Comparison of ENCODE assay signal across 23 mouse cellular contexts in genomic region chr8:111931721-111932120, GRCm38 (mm10). TPM values are rescaled to one million over a fixed set of nuclear protein-coding genes. Genes with fewer than 3 reads are reported as not detected.
DNase-seq lines count a peak whose midpoint lies in the region; ATAC-seq and TF ChIP-seq lines count a peak whose summit lies in the region.
"Had no signal": no experiment of that assay in that cellular context is flagged by ENCODE, and none has a peak within 500 bp of the region (broad histone marks: within the 10 kb centered on the region; RNA-seq: fewer than 3 reads in every experiment).

No protein-coding gene starts in this region.

- 0 out of 2 replicates have a peak, but pooled peaks cover 8% of the 10 kb centered on the region for H3K27me3 ChIP-seq in liver, embryonic 15.5 days
- H3K27me3 ChIP-seq in liver, embryonic 11.5 days (replicated peaks; ENCODE audit: control insufficient read depth, insufficient read depth, low read length) = no peaks in the 10 kb centered on the region
- no peaks in the 10 kb centered on the region for H3K27me3 ChIP-seq in myocyte (ENCODE audit: control insufficient read depth, insufficient read depth, insufficient read length)
- H3K27me3 ChIP-seq: CH12.LX; embryonic facial prominence, embryonic 15.5 days; hindbrain, embryonic 15.5 days had no signal

- ATAC-seq in liver, embryonic 15.5 days (ENCODE audit: insufficient read depth) = no peak
- ATAC-seq in liver, embryonic 11.5 days (replicated peaks; ENCODE audit: low FRiP score) = no peak

- H3K9me3 ChIP-seq in liver, embryonic 15.5 days (replicated peaks) = no peaks in the 10 kb centered on the region
- no peaks in the 10 kb centered on the region for H3K9me3 ChIP-seq in liver, embryonic 11.5 days (ENCODE audit: control insufficient read depth, low read length)
- H3K9me3 ChIP-seq: embryonic facial prominence, embryonic 15.5 days; forebrain, embryonic 10.5 days; heart, embryonic 13.5 days; hindbrain, embryonic 15.5 days had no signal

- H3K79me2 ChIP-seq in myocyte (ENCODE audit: control insufficient read depth, insufficient read depth) = no peaks in the 10 kb centered on the region

- 0 out of 2 replicates have a peak overlapping the region, but pooled peaks have one; percentile 93 for H3K4me2 ChIP-seq in liver, embryonic 15.5 days
- H3K4me2 ChIP-seq in liver, embryonic 11.5 days = no peak overlapping the region
- peak overlapping the region; percentile 96 for H3K4me2 ChIP-seq in myocyte (ENCODE audit: low read depth)

- H3K36me3 ChIP-seq in liver, embryonic 15.5 days (replicated peaks) = no peaks in the 10 kb centered on the region
- no peaks in the 10 kb centered on the region for H3K36me3 ChIP-seq in liver, embryonic 11.5 days (ENCODE audit: control insufficient read depth, insufficient read depth, low read length)
- H3K36me3 ChIP-seq in myocyte (ENCODE audit: control insufficient read depth, insufficient read depth) = no peaks in the 10 kb centered on the region
- H3K36me3 ChIP-seq: embryonic facial prominence, embryonic 15.5 days; heart, embryonic 13.5 days; hindbrain, embryonic 15.5 days had no signal

- H3K4me1 ChIP-seq in liver, embryonic 15.5 days (replicated peaks) = peaks cover 68% of the 10 kb centered on the region
- peaks cover 17% of the 10 kb centered on the region for H3K4me1 ChIP-seq in liver, embryonic 11.5 days (replicated peaks; ENCODE audit: control insufficient read depth, insufficient read depth, low read length)

- H3K4me3 ChIP-seq in liver, embryonic 15.5 days (replicated peaks) = no peak overlapping the region
- H3K4me3 ChIP-seq in liver, embryonic 11.5 days (ENCODE audit: low read depth, low read length) = no peak overlapping the region
- H3K4me3 ChIP-seq in myocyte = no peak overlapping the region
- H3K4me3 ChIP-seq: hindbrain, embryonic 15.5 days had no signal

- H3K27ac ChIP-seq in liver, embryonic 15.5 days (replicated peaks) = no peak overlapping the region; the same call in 1 of the 2 replicates
- no peak overlapping the region for H3K27ac ChIP-seq in liver, embryonic 11.5 days (ENCODE audit: low read depth, low read length)
- H3K27ac ChIP-seq: embryonic facial prominence, embryonic 15.5 days; forebrain, embryonic 10.5 days; heart, embryonic 13.5 days; hindbrain, embryonic 15.5 days had no signal

- no peak overlapping the region for H3K9ac ChIP-seq in liver, embryonic 15.5 days
- H3K9ac ChIP-seq in liver, embryonic 11.5 days (ENCODE audit: low read depth, low read length) = no peak overlapping the region
- H3K9ac ChIP-seq: embryonic facial prominence, embryonic 15.5 days; heart, embryonic 13.5 days; hindbrain, embryonic 15.5 days had no signal

- WGBS in liver, embryonic 15.5 days (ENCODE audit: insufficient replicate concordance) = 84% methylated on average over 16 of the region's 16 CpGs
- WGBS in liver, embryonic 11.5 days = 83% methylated on average over 16 of the region's 16 CpGs

- peak; percentile 81 for DNase-seq in heart, adult 11 months
- DNase-seq in heart, adult 18-20 months = no peak
- no peak for DNase-seq in liver, embryonic 11.5 days (ENCODE audit: low spot score)
- DNase-seq in ZHBTc4 (ENCODE audit: low read depth, low spot score) = peak; percentile 56
- no peak for DNase-seq in right cerebral cortex, postnatal 10 days (ENCODE audit: low spot score in 2 of 2)
- no peak for DNase-seq in right cerebral cortex, postnatal 4 days
- DNase-seq: adrenal gland, adult 2 months; adrenal gland, postnatal 25 days; cerebellum, adult 2 months; cerebellum, postnatal 10 days; gastrocnemius, postnatal 10 days; heart, postnatal 36 days; kidney, adult 11 months had no signal

- no peak for TF ChIP-seq POLR2A in myocyte (IDR thresholded peaks at IDR 0.05; ENCODE audit: insufficient read length, low read depth)

- H3ac ChIP-seq in myocyte (ENCODE audit: control insufficient read depth, insufficient read length) = no peak overlapping the region

TF ChIP-seq in myocyte, 11 proteins besides CTCF, POLR2A, EP300 and RAD21:
- TF ChIP-seq REST (IDR thresholded peaks at IDR 0.05; ENCODE audit: insufficient read depth, insufficient read length) (no peak), MYOG (IDR thresholded peaks at IDR 0.05; ENCODE audit: control insufficient read depth in 1 of 3, insufficient read depth in 1 of 3, insufficient read length in 2 of 3, low read depth in 2 of 3) (no peak), TCF12 (IDR thresholded peaks at IDR 0.05; ENCODE audit: insufficient read depth, poor library complexity, severe bottlenecking) (no peak), USF1 (IDR thresholded peaks at IDR 0.05; ENCODE audit: low read depth) (no peak), MYOD1 (IDR thresholded peaks at IDR 0.05; ENCODE audit: control insufficient read depth in 1 of 3, insufficient read length in 2 of 3, low read depth in 2 of 3) (no peak), CEBPB (IDR thresholded peaks at IDR 0.05; ENCODE audit: insufficient read depth, poor library complexity, severe bottlenecking) (no peak), POLR2AphosphoS2 (IDR thresholded peaks at IDR 0.05; ENCODE audit: insufficient read length, low read depth) (no peak), SRF (IDR thresholded peaks at IDR 0.05; ENCODE audit: control insufficient read depth, insufficient read length, low read depth) (no peak), TCF3 (IDR thresholded peaks at IDR 0.05; ENCODE audit: insufficient read length, low read depth) (no peak), E2F4 (IDR thresholded peaks at IDR 0.05; ENCODE audit: insufficient read depth) (no peak)

RNA-seq across cellular contexts. Expression of gene Tmem231, which starts 2.0 kb away (rescaled TPM):
- total RNA-seq in heart, adult 18-20 months (2021) = 1 to 10 TPM; 2.0 to 2.4 TPM
- polyA plus RNA-seq in liver, embryonic 15.5 days (2015; fragmentation: Nextera tagmentation; extraction: Ambion mirVana) = 1.9 and 2.1 TPM in 2 replicates
- 6.7 and 6.8 TPM in 2 replicates for polyA plus RNA-seq in liver, embryonic 11.5 days (2014; fragmentation: Nextera tagmentation; extraction: Ambion mirVana)
- polyA plus RNA-seq in myocyte (2012; fragmentation: generic; extraction: Trizol) = 4.5 TPM

RNA-seq across cellular contexts. Expression of gene Gabarapl2, which starts 8.8 kb away (rescaled TPM):
- 100 to 1,000 TPM; 137 to 139 TPM for total RNA-seq in heart, adult 18-20 months (2021)
- 182 and 198 TPM in 2 replicates for polyA plus RNA-seq in liver, embryonic 15.5 days (2015; fragmentation: Nextera tagmentation; extraction: Ambion mirVana)
- 136 and 141 TPM in 2 replicates for polyA plus RNA-seq in liver, embryonic 11.5 days (2014; fragmentation: Nextera tagmentation; extraction: Ambion mirVana)
- polyA plus RNA-seq in myocyte (2012; fragmentation: generic; extraction: Trizol) = 64.5 TPM

RNA-seq across cellular contexts. Expression of gene Chst5, which starts 21.5 kb away (rescaled TPM):
- total RNA-seq in heart, adult 18-20 months (2021) = not detected
- polyA plus RNA-seq in liver, embryonic 15.5 days (2015; fragmentation: Nextera tagmentation; extraction: Ambion mirVana) = 0.05 and 0.14 TPM in 2 replicates
- 0.35 and 0.41 TPM in 2 replicates for polyA plus RNA-seq in liver, embryonic 11.5 days (2014; fragmentation: Nextera tagmentation; extraction: Ambion mirVana)
- polyA plus RNA-seq in myocyte (2012; fragmentation: generic; extraction: Trizol) = 0.14 TPM
- total RNA-seq: adrenal gland, adult 2 months; adrenal gland, postnatal 25 days; CH12.LX; heart, postnatal 36 days; MEL had no signal
- polyA plus RNA-seq: adrenal gland, adult 2 months; erythroblast, embryonic 14.5 days; heart, postnatal 0 days had no signal

RNA-seq across cellular contexts. Expression of gene Tmem170, which starts 55.2 kb away (rescaled TPM):
- total RNA-seq in heart, adult 18-20 months (2021) = 1 to 10 TPM; 2.4 to 2.6 TPM
- 3.6 and 4.4 TPM in 2 replicates for polyA plus RNA-seq in liver, embryonic 15.5 days (2015; fragmentation: Nextera tagmentation; extraction: Ambion mirVana)
- 8.0 and 8.4 TPM in 2 replicates for polyA plus RNA-seq in liver, embryonic 11.5 days (2014; fragmentation: Nextera tagmentation; extraction: Ambion mirVana)
- polyA plus RNA-seq in myocyte (2012; fragmentation: generic; extraction: Trizol) = 0.92 TPM

Comparison
In these comparisons a context has a peak if more than half of its experiments do, and no peak if none do; other contexts are left out.
1. DNase-seq: peak in heart, adult 11 months (single experiment) and ZHBTc4 (single experiment); none in heart, adult 18-20 months (0 of 2), liver, embryonic 11.5 days (single experiment), right cerebral cortex, postnatal 10 days (0 of 2) and right cerebral cortex, postnatal 4 days (single experiment).